In the genomic region with DNA sequence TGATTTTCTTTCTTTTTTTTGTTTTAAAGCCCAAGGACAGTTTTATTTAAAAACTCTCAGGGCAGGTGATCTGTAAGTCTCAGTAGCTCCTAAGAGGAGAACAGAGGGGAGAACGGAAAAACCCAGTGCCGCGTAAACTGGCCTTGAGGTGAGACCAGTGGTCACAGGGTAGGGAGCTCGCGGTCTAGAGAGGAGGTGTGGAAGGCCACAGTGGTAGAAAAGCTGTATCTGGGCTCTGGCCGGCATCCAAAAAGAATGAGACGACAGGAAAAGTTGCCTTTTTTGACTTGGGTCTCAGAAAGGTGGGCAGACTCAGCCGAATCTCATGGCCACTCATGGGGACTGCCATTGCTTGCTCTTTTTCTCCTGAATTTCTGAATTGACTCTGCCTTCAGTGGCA, we compare ENCODE assay signal across 25 mouse cellular contexts. TPM values are rescaled to one million over a fixed set of nuclear protein-coding genes. Genes with fewer than 3 reads are reported as not detected.
DNase-seq lines count a peak whose midpoint lies in the region; ATAC-seq lines count a peak whose summit lies in the region.
"Had no signal": no experiment of that assay in that cellular context is flagged by ENCODE, and none has a peak within 500 bp of the region (broad histone marks: within the 10 kb centered on the region; RNA-seq: fewer than 3 reads in every experiment).

No protein-coding gene starts in this region.

- no peak overlapping the region for H3K4me3 ChIP-seq in forebrain, embryonic 13.5 days
- H3K4me3 ChIP-seq: embryonic facial prominence, embryonic 10.5 days; embryonic facial prominence, embryonic 13.5 days; erythroblast, embryonic 14.5 days; forebrain, embryonic 12.5 days; hindbrain, embryonic 10.5 days had no signal

- ATAC-seq in forebrain, embryonic 13.5 days: no peak
- ATAC-seq: forebrain, embryonic 16.5 days; hindbrain, postnatal 0 days; inflammation-experienced regulatory T-cells, adult 6 months; intestine, embryonic 16.5 days; Patski had no signal

- peaks cover 92% of the 10 kb centered on the region for H3K36me3 ChIP-seq in forebrain, embryonic 13.5 days (ENCODE audit: poor library complexity, severe bottlenecking)

- 93% methylated on average over 8 of the region's 8 CpGs for WGBS in forebrain, embryonic 13.5 days

- H3K4me1 ChIP-seq in forebrain, embryonic 13.5 days: no peaks in the 10 kb centered on the region
- H3K4me1 ChIP-seq: embryonic facial prominence, embryonic 10.5 days; embryonic facial prominence, embryonic 13.5 days; forebrain, embryonic 12.5 days; hindbrain, embryonic 10.5 days had no signal

- H3K27me3 ChIP-seq in forebrain, embryonic 13.5 days: no peaks in the 10 kb centered on the region
- H3K27me3 ChIP-seq: CH12.LX; embryonic facial prominence, embryonic 13.5 days; forebrain, embryonic 12.5 days; Patski had no signal

- no peaks in the 10 kb centered on the region for H3K9me3 ChIP-seq in forebrain, embryonic 13.5 days (replicated peaks)
- H3K9me3 ChIP-seq: embryonic facial prominence, embryonic 10.5 days; embryonic facial prominence, embryonic 13.5 days; forebrain, embryonic 12.5 days; G1E; hindbrain, embryonic 10.5 days had no signal

- no peak overlapping the region for H3K27ac ChIP-seq in forebrain, embryonic 13.5 days
- H3K27ac ChIP-seq: embryonic facial prominence, embryonic 10.5 days; embryonic facial prominence, embryonic 13.5 days; forebrain, embryonic 12.5 days; hindbrain, embryonic 10.5 days; hindbrain, embryonic 14.5 days; hindbrain, postnatal 0 days had no signal

- H3K9ac ChIP-seq in forebrain, embryonic 13.5 days: no peak overlapping the region
- H3K9ac ChIP-seq: embryonic facial prominence, embryonic 13.5 days; forebrain, embryonic 12.5 days; hindbrain, embryonic 14.5 days had no signal

- no peak overlapping the region for H3K4me2 ChIP-seq in forebrain, embryonic 13.5 days
- H3K4me2 ChIP-seq: embryonic facial prominence, embryonic 13.5 days; forebrain, embryonic 12.5 days; heart, embryonic 11.5 days; hindbrain, embryonic 14.5 days had no signal

- DNase-seq in adrenal gland, adult (ENCODE audit: inconsistent age in 2 of 2, low spot score in 1 of 2): peak; percentile 59 to 73
- DNase-seq in adrenal gland, postnatal 4 days (ENCODE audit: low spot score in 2 of 2): no peak
- peak; percentile 47 for DNase-seq in adrenal gland, postnatal 10 days
- peak; percentile 64 to 67 for DNase-seq in adrenal gland, postnatal 36 days
- no peak for DNase-seq in layer of hippocampus, adult 9-10 months (ENCODE audit: low spot score)
- no peak for DNase-seq in lung, postnatal 25 days (ENCODE audit: low spot score)
- DNase-seq: cerebellum, adult 18-20 months; cerebellum, adult 9-10 months; gastrocnemius, postnatal 36 days; heart, adult 11 months had no signal

RNA-seq across cellular contexts. Expression of gene Anp32e, which starts 9.2 kb away (rescaled TPM):
- 100 to 1,000 TPM; 145 to 146 TPM for total RNA-seq in adrenal gland, postnatal 4 days (2021)
- total RNA-seq in adrenal gland, postnatal 10 days (2021): 100 to 1,000 TPM in 1 of 2 experiments, 10 to 100 TPM in 1; 89.8 to 110 TPM
- 10 to 100 TPM; 91.6 to 99.3 TPM for total RNA-seq in adrenal gland, postnatal 36 days (2021)
- 322 and 341 TPM in 2 replicates for polyA plus RNA-seq in forebrain, embryonic 13.5 days (2015; fragmentation: Nextera tagmentation; extraction: Ambion mirVana)

RNA-seq across cellular contexts. Expression of gene Car14, which starts 33.7 kb away (rescaled TPM):
- total RNA-seq in adrenal gland, postnatal 4 days (2021): 1 to 10 TPM; 2.3 to 2.5 TPM
- 10 to 100 TPM; 13.6 to 18.5 TPM for total RNA-seq in adrenal gland, postnatal 10 days (2021)
- total RNA-seq in adrenal gland, postnatal 36 days (2021): 1 to 10 TPM; 1.3 to 1.6 TPM
- polyA plus RNA-seq in forebrain, embryonic 13.5 days (2015; fragmentation: Nextera tagmentation; extraction: Ambion mirVana): 23.1 and 27.4 TPM in 2 replicates
- polyA plus RNA-seq: erythroblast, embryonic 14.5 days; G1E; inflammation-experienced regulatory T-cells, adult 6 months had no signal

RNA-seq across cellular contexts. Expression of gene Aph1a, which starts 44.4 kb away (rescaled TPM):
- total RNA-seq in adrenal gland, postnatal 4 days (2021): 100 to 1,000 TPM; 156 to 163 TPM
- 100 to 1,000 TPM; 167 to 171 TPM for total RNA-seq in adrenal gland, postnatal 10 days (2021)
- total RNA-seq in adrenal gland, postnatal 36 days (2021): 100 to 1,000 TPM; 108 to 138 TPM
- 28.3 and 34.4 TPM in 2 replicates for polyA plus RNA-seq in forebrain, embryonic 13.5 days (2015; fragmentation: Nextera tagmentation; extraction: Ambion mirVana)

RNA-seq across cellular contexts. Expression of gene BC028528, which starts 46.4 kb away (rescaled TPM):
- total RNA-seq in adrenal gland, postnatal 4 days (2021): 10 to 100 TPM; 21.3 to 21.5 TPM
- 10 to 100 TPM; 27.7 to 38.8 TPM for total RNA-seq in adrenal gland, postnatal 10 days (2021)
- 10 to 100 TPM in 1 of 2 experiments, 1 to 10 TPM in 1; 8.4 to 11.3 TPM for total RNA-seq in adrenal gland, postnatal 36 days (2021)
- 11.8 and 12.4 TPM in 2 replicates for polyA plus RNA-seq in forebrain, embryonic 13.5 days (2015; fragmentation: Nextera tagmentation; extraction: Ambion mirVana)
- polyA plus RNA-seq: erythroblast, embryonic 14.5 days; G1E had no signal

RNA-seq across cellular contexts. Expression of gene Ciart, which starts 56.2 kb away (rescaled TPM):
- total RNA-seq in adrenal gland, postnatal 4 days (2021): 1 to 10 TPM; 1.7 to 2.2 TPM
- total RNA-seq in adrenal gland, postnatal 10 days (2021): 1 to 10 TPM; 1.9 to 4.9 TPM
- 1 to 10 TPM; 2.2 to 3.2 TPM for total RNA-seq in adrenal gland, postnatal 36 days (2021)
- polyA plus RNA-seq in forebrain, embryonic 13.5 days (2015; fragmentation: Nextera tagmentation; extraction: Ambion mirVana): 5.2 and 5.4 TPM in 2 replicates

Comparison
In these comparisons a context has a peak if more than half of its experiments do, and no peak if none do; other contexts are left out.
1. DNase-seq: peak in adrenal gland, adult (2 of 2), adrenal gland, postnatal 10 days (single experiment) and adrenal gland, postnatal 36 days (2 of 2); none in adrenal gland, postnatal 4 days (0 of 2), layer of hippocampus, adult 9-10 months (single experiment) and lung, postnatal 25 days (single experiment).
2. RNA of gene Car14, which starts 33.7 kb away (total RNA-seq): 13.6 to 18.5 TPM in adrenal gland, postnatal 10 days; 2.3 to 2.5 TPM in adrenal gland, postnatal 4 days and 1.3 to 1.6 TPM in adrenal gland, postnatal 36 days; every median in the first group is over 4 times any median in the second.